Mouse (Mus musculus) testis, adult 2 months (tissue): ENCODE measurements at regions not wholly inside any gene's neighbourhood (a gene's known extent, or its start where the extent isn't known, plus 50 kb on each side); places are given as distances from the start of the nearest gene placed in this dataset.

Experiments used
- CTCF ChIP-seq: fragments of 200-500 bp; IDR thresholded peaks from 2 replicates; pipeline ENCODE4 v1.5.1; 2012; ENCODE audit warnings: low read depth, mild to moderate bottlenecking, inconsistent platforms, low read length, moderate library complexity; ENCODE audit not compliant: control insufficient read depth, insufficient read depth, insufficient replicate concordance
- POLR2A ChIP-seq: fragments of 200-500 bp; IDR thresholded peaks from 2 replicates; pipeline ENCODE4 v1.6.1; 2012; ENCODE audit warnings: low read depth, mild to moderate bottlenecking, inconsistent platforms, low read length, moderate library complexity; ENCODE audit not compliant: control insufficient read depth

DNA sequence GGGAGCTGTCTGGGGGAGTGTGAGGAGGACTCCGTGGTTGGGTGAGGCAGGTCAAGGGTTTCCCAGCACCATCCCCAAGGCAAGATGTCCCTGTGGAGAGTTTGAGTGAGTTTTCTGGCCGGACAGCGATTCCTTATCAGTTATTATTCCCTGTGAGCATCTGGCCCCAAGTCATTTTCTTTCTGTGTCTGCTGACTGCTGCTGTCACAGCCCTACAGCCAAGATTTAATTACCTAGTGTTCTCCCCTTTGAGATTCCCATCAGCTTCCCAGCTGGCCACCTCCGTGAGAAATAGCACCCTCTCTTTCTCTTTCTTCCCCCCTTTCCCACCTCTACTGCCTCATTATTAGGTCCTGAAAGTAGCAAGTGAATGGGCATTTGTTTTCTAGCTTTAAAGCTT lies 88.4 kb downstream of the Cmpk2 start:
- TF ChIP-seq CTCF = no peak
- TF ChIP-seq POLR2A = no peak
